Mouse (Mus musculus): Measurements from ENCODE around the gene Tff2.

Gene Tff2

DNA sequence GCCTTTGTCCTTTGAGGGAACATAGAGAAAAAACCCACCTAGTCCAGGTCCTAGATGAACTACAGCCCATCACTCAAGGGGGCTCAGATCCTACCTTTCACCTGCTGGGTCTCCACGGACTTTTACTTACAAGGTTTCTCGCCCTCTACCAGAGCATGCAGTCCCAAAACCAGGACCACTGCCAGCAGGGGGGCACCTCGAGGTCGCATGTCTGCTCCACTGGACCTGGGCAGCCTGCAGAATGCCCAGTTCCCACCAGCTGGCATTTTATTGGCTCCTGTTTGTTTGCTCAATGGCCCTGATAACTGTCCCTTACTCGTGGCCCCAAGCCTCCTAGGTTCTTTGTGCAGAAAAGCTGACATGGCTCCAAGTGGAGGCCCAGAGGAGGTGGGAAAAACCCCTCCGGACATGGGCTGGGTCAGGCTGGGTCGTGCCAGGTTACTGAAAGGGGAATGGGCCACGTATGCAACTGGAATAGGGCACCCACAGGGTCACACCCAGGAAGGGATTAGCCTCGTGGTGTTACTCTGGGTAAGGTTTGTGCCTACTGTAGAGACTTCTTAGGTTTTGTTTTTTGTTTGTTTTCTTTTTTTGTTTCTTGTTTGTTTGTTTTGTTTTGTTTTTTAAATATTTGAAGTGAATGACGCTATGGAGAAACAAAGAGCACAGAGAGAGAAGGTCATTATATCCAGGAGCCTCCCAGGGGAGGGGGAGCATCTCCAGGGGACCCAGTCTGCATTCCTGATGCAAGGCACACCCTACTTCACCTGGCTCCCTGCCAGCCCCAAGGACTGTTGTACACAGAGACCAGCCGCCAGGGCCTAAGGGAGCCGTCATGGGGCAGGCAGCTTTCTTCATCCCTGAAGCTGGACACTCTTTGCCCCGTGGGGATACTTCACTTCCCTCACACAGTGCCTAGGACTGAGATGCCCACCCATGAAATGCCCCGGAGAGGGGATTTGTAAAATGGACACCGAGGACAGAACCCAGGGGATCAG is at the start of gene Tff2:
TSS of gene Tff2 (minus strand) at position 243 of the 998 bp plus-strand sequence.
- no peak for DNase-seq

DNA sequence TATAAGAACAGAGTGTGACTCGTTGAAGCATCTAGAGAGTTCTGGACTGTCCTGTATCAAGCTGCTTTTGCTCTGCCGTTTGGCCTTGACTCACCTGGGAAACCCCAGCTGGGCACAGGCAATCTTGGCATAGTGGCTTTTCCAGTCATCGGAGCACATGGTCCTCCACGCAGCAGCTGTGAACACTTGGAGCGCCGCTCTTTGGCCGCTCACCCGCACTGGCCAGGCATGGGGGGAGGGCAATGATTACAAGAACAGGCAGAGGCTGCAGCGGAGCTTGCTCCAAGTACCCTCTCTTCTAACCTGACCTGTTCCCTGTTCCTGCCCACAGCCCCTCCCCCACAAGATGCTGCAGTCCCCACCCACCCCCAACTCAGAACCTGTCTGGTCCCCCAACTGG is 49.3 kb upstream of the Tff2 start:
- no peak for DNase-seq

DNA sequence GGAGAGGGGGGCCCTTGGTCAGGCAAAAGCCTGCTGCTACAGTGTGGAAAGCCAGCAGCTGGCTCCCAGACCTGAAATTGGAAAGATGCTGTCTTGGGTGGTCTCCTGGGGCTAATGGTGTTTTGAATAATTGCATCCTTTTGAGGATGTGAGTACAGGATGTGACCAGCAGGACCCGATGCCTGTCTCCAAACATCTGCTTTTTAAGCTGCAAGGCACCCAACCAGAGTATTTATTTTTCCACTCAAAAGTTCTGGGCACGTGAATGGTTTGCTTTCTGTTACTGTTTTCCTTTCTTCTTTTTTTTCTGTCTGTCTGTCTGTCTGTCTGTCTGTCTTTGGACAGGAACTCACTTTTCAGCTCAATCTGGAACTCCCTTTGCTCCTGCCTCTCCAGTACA is 48.6 kb upstream of the Tff2 start:
- DNase-seq: no peak

DNA sequence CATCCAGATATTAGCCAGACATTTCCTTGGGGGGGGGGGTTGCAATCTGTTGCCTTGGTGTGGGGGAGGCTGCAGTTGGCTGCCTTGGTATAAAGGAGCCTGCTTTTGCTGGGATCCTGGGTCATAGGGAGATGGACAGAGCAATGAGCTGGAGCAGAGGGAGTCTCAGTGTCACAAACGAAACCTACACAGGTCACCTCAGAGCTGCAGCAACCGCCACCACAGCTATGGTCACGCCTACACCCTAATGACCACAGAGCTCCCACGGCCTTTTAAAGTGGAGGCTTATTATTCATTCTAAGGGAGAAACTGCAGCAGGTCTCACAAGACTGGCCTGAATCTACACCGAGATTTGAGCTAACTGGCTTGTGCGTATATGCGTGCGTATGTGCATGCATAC is 47.7 kb upstream of the Tff2 start:
- DNase-seq: no peak

DNA sequence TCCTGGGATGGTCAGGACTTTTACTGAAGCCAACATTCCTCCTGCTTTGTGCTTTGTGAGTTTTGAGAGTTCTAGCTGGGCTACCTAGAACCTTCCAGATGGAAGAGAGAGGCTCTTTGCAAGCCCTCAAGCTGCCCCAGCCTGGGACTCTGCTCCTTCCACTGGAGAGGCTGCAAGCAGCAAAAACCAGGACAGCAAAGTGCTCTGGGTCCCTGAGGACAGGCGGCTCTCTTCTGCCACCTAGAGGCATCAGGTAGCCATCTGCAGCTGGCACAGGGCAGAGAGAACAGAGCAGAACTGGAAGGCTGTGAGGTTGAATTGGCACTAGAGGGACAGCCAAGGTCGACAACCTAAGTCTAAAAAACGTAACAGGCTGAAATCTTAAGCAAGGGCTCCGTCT is 43.3 kb upstream of the Tff2 start:
- DNase-seq: peak; percentile 86 to 87

DNA sequence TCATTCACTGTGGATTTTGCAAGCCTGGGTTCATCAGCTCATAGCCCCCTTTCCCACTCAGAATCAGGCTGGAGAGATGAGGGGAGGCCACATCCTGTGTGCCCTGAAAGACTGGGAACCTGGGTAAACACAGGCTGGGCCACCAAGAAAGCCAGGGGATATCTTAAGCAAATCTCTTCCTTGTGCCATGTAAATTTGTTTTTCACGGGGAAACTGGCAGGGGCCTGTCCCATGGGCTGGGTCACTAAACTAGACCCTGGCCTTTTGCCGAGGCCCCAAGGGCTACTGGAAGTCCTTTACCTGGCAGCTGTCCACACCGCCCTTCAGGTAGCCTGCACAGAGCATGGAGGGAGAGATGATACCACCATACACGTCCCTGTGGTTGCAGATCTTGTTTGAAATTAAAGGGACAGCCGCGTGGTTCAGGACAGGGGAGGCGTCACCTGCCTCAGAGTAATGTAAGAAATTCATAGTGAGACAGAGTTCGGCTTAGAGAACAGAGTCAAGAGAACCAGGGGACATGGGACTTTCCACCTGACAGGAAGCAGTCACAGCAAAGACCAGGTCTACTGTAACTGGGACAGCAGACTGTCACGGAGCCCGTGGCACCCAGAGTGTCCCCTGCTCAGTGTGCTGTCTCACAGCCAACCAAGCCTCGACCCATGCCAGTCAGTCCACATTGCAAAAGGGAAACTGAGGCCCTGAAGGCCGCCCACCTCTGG is 40.3 kb upstream of the Tff2 start:
- DNase-seq: no peak

DNA sequence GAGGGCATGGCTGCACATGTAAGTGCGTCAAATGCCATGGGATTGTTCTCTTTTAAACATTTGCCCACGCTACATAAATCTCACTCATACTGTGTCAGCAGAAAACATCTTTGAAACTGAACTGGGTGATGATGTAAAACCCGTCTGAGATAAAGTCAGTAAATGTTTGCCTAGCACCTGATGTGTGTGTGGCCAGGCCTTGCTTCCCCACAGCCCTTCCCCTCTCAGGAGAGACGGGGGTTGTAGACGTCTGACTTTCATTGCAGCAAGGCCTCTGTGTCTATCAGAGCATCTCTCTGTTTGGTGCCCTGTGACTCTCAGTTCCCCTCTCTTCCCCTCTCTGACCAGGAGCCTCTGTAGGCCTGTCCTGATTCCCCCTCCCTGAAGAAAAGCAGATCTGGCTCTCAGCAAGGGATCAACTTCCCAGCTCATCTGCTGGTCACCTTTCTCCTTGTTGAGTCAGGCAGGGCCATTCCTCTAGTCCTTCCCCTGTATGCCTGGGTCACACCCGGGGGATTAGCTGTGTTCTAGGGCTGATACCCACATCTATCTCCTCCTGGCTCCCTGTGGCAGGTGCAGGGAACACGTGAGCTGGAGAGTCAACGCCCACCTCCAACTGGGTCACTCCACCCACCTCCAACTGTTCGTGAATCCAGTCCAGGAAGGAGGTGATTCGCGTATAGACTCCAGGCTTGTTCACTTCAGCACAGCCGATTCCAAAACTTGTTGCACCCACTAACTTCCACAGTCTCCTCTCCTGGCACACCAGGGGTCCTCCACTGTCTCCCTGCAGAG is 39.3 kb upstream of the Tff2 start:
- peak; percentile 33 to 47 for DNase-seq

DNA sequence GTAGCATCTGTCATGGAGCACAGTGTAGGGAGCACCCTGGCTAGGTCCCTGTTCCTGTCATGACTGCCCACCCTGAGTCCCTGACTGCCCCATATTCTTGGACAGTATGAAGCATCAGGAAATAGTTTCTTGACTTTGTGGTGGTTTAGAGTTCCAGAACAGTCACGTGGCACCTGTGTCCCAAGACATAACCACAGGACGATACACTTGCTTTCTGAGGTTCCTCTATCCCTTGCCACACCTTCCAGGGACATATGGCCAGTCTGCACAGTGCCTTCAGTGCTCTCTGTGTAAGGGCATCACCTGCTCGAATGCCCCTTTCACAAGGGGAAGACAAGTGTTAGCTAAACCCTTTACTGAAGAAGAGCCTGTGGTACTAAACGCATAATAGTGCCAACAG is 37.4 kb upstream of the Tff2 start:
- DNase-seq: no peak

DNA sequence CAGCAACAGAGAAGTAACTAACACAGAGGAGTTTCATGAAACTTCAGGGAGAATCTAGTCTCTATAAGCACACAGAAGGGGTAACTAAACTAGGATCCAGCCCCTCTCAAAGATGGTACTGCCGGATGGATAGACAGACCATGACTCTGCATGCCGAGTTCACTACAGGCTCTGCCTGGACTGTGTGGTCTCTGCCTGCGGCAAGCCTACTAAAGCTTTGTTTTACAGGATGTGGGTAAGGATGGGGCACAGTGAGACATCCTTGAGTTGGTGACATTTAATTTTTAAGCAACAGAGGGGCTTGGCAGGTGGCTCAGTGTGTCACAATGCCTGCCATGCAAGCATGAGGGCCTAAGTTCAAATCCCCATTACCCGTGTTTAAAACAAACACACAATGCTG is 32.2 kb upstream of the Tff2 start:
- no peak for DNase-seq

DNA sequence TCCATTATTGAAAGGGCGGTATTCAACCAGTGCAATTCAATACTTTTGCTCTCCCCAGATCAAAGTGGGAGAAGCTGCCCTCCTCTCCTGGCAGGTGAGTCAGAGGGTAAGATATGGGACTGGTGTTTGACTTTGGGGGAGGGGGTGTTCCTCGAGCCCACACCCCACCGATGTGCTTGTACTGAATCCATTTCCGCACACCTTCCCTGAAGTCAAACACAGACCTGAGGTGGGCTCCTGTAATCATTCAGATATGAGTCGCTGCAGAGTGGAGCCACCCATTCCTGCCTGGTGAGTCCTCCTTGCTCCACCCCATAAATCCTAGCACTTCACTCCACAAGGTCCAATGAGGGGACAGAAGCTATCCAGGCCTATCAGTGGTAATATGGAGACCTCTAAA is 25.7 kb upstream of the Tff2 start:
- no peak for DNase-seq

DNA sequence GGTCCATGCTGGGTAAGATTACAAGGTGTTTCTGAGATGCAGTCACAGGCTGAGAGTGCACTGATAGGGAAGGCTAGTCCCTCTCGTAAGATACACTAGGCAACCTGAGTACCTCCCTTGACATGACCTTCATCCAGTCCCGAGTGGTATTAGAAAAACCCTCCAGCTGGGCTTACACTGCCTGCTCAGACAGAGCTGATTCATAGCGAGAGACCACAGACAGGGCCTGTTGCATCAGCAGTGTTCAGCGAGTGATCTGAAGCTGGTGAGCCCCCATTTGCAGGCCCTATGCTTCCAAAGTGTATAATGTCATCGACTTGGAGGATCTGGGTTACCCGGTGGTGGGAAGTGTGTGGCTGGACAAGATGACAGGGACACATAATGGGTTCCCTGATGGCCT is 21.0 kb upstream of the Tff2 start, which contains the start of gene Tff1:
TSS of gene Tff1 (minus strand) at position 151 of the 400 bp plus-strand sequence.
- DNase-seq: no peak

DNA sequence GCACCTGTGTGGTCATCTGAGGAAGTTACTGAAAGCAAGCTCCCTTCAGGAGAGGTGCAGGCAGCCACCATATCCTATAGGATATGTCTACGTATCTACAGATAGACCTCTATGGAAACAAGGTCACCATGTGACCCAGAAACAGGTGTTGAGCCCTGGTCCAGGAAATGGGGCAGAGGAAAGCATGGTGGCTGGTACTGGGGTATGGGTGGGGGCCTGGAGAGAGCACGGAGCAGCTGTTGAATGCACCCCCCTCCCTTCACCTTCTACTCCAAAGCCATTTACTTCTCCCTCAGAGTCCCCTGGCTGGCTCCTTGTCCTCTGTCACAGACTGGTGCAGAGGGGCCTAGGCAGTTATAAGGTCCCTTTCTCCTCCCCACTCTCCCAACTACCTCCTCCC is 19.7 kb upstream of the Tff2 start:
- no peak for DNase-seq

DNA sequence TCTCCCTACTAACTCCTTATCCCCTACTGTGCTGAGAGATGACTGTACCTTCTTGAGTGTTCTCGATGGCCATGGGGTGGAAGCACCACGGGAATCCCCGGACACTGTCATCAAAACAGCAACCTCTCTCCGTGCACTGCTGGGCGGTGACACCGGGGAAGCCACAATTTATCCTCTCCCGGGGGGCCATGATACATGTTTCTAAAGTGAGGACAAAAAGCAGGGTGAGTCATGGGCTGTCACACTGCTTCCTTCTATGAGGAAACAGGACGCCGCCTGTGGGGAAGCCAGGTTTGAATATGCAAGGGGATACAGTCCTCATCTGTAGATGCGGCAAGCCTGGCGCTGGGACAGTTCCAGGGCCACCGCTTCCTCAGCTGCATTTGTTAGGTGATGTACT is 18.5 kb upstream of the Tff2 start:
- DNase-seq: no peak

DNA sequence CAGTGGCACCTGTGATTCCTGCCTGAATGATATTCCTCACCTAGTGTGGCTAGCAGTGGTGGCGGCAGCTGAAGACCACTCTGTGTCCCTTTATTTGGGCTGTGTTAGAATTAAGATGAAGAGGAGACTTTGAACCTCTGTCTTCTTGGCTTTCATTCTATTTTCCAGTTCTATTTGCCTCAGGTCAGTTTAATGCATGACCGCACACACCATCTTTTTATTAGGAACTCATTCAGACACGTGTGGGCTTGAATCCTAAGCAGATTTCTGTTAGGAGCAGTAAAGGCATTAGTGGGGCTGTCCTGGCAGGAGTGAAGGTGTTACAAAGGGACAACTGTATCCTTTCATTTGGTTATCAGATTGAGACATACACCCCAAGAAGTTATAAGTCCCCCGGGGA is 16.2 kb upstream of the Tff2 start:
- DNase-seq: no peak

DNA sequence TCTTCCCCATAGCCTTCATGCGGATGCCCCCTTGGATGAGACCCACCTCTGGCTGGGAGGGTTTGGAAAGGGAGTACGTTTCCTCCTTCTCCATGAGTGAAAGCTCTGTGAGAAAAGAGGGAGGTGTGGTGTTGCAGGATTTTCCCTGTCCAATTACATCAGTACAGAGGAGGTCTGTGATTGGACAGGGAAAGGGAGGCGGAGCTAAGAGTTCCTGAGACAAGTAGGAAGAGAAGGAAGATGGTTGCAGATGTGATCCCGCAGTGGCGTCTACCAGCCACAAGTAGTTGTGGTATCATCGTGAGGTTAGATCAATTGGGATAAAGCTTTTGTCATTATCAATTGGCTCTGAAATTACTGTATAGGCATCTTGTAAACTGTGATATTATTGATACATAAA is 13.8 kb upstream of the Tff2 start:
- no peak for DNase-seq

DNA sequence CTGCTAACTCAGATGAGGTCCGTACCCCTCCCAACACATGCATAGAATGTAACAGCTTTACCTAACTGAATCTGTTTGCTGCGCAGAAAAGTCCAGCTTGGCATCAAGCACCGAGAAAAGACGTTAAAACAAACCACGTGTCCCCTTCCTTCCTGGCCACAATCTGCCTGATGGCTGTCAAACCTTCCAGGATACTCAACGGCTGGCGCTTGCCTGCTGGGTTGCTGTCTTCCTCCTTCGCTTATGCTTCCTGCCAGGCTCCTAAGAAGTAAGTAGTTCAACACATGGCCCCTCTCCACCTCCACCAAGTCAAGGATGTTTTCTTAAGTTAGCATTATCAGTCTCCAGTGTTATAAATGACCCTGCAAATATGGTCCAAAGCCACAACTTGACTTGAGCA is 9.7 kb upstream of the Tff2 start:
- DNase-seq: no peak

DNA sequence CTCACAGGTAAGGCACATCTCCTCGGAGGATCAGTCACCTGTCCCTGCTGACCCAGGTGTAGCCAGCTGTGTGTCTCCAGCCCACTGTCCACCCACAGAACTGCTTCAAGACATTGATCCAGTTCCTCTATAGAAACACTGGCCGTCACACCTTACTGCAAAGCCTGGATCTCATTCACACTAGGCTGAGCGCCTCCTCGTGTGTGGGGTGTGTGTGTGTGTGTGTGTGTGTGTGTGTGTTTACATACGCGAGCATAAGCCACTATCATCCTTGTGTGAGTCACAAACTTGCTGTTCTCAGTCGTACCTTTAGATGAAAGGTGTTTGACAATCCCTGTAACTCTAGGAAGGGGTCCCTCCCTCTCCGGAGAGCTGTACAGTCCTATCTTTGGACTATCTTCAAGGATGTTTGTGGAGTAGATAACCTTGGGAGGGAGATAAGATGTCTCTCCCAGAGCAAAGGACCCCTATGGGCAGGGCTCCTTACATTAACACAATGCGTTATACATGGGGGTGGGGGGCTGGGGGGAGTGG is 9.0 kb upstream of the Tff2 start:
- DNase-seq: no peak

DNA sequence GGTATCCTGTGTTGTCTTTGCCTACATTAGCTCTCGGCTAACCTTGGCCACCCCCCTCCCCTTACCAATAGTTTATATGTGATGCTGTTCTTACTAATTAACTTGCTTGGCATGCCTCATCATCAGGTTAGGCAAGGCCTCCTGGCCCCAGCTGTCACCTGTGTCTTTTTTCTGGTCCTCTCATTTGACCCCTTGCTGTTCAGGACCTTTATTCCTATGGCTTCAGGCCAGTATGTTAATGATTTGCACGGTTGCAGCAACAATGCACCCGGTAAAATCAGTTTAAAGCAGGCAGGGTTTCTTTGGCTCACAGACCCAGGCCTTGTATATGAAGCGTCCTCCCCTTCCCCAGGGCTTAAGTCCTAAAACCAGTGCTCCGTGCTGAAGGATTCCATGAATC is 8.4 kb upstream of the Tff2 start:
- DNase-seq: no peak

DNA sequence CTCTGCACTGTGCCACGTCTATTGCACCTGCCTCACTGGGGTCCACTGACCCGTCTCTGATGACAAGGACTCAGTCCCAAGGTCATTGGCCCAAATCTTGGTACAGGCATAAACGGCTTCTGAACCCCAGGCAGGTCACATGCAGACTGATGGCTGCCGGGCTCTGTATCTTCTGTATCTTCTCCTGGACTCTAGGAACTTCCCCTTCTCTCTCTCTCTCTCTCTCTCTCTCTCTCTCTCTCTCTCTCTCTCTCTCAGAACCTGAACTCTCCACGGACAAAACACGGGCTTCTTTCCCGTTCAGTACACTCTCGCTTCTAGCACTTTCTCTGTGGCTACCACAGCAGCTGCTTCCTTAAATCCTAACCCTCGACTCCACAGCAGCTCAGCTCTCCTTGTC is 1.9 kb upstream of the Tff2 start:
- DNase-seq: no peak

DNA sequence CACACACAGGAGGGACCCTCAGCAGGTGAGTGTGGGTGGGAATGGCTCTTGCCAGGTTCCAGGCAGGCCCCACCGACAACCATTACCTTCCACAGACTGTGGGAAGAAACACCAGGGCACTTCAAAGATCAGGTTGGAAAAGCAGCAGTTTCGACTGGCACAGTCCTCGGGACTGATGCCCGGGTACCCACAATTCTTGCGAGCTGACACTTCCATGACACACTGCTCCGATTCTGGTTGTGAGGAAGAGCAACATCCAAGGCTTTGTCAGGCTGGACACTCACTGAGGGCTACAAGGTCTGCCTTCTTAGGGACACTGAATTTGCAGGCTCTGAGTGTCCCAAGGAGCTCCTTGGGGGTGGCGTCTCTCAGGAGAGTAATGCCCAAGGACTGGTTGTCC is 2.0 kb downstream of the Tff2 start:
- no peak for DNase-seq

DNA sequence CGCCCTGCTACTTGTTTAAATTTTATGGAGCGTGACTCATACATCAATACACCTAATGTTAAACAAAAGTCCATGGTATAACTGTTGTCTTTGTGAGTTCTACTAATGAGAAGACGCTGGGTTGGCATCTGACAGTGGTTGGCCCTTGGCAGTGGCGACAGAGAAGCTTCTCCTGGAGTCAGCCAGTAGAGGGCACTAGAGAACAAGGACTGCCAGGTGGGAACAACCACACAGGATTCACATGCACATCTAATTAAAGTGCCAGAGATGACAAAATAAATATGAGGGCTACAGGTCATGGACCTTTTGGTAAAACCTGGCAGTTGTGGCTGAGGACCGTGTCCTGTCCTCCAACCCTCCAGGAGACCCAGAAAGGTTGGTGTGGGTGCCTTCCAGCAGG is 5.7 kb downstream of the Tff2 start:
- DNase-seq: peak; percentile 73 to 76

DNA sequence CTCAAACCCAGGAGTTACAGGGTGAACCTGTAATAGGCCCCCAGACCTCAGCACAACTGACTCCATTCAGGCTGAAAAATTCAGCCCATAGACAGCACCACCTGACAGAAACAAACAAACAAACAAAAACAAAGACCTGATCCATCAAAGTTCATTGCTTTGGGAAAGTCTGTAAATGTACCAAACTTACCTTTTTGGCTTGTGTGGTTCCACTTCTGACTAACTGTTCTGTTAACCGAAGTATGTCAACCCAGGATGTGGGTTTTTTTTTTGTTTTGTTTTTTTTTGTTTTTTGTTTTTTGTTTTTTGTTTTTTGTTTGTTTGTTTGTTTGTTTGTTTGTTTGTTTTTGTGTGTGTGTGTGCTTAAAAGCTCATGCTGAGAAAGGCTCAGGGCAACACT is 7.3 kb downstream of the Tff2 start:
- DNase-seq: no peak

DNA sequence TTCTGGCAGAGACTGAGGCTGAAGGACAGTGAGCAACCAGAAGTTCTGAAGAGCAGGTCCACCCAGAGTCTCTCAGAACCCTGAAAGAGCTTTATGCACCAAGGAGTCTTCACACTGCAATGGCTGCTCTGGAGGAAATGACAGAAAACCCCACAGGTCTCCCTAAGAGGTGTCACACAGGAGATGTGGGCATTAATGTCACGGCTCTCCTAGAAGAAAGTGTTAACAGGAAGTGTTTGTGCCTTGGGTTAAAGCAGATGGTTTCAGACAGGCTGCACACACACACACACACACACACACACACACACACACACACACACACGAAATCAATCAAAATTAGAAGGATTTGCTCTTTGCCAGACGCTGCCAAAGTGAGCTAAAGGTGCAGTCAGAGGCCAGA is 7.8 kb downstream of the Tff2 start:
- no peak for DNase-seq
